In the genomic region with DNA sequence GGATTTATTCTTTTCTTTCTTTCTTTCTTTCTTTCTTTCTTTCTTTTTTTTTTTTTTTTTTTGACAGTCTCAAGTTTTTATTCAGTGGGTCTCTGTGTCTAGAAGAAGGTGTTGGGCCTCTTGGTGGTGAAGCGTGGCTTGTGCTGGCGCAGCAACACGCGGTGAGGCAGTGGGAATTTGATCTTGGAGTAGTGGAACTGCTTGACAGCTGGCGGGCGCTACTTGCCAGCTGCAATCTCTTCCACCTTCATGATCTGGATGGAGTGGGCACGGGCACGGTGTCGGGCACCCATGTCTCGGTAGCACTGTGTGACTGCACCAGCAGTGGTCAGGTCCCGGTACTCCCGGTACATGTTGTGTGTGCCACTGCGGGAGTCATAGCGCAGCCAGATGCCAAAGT, we compare ENCODE assay signal across 4 mouse cellular contexts. TPM values are rescaled to one million over a fixed set of nuclear protein-coding genes. Genes with fewer than 3 reads are reported as not detected.
DNase-seq lines count a peak whose midpoint lies in the region; TF ChIP-seq lines count a peak whose summit lies in the region.
"Not testable (repeated sequence)": the region's sequence is repeated elsewhere in the genome, so short reads cannot be mapped to it uniquely, and the experiment has no call there.

No protein-coding gene starts in this region.

- not testable (repeated sequence) for TF ChIP-seq CTCF in ES-Bruce4 (IDR thresholded peaks at IDR 0.05; ENCODE audit: low read depth, low read length)

- DNase-seq in ZHBTc4 (ENCODE audit: low read depth, low spot score) = peak; percentile 21
- DNase-seq in cerebellum, postnatal 14 days = peak; percentile 23 to 37
- DNase-seq in left cerebral cortex, postnatal 4 days = peak; percentile 54

- H3K27ac ChIP-seq in ES-Bruce4 (ENCODE audit: insufficient read depth, low read length) = not testable (repeated sequence)

- TF ChIP-seq POLR2A in ES-Bruce4 (IDR thresholded peaks at IDR 0.05; ENCODE audit: insufficient read depth, low read length) = not testable (repeated sequence)

- H3K9ac ChIP-seq in ES-Bruce4 (ENCODE audit: low read depth, poor library complexity, severe bottlenecking) = not testable (repeated sequence)

- H3K4me3 ChIP-seq in ES-Bruce4 (ENCODE audit: low read depth, low read length) = peak overlapping the region; percentile 22

- intact Hi-C loops in left cerebral cortex, postnatal 4 days (cut with DNase I) = loop anchor here (5.0 to 10.0 kb wide), 2 partner anchors 81 to 97 kb away; a partner anchor contains a TSS

- H3K4me1 ChIP-seq in ES-Bruce4 (ENCODE audit: control insufficient read depth, insufficient read depth, low read length) = not testable (repeated sequence)

- not testable (repeated sequence) for H3K9me3 ChIP-seq in ES-Bruce4 (replicated peaks; ENCODE audit: control insufficient read depth, insufficient read depth, low read length, poor library complexity, severe bottlenecking)

- not testable (repeated sequence) for H3K36me3 ChIP-seq in ES-Bruce4 (ENCODE audit: control insufficient read depth, insufficient read depth, low read length, poor library complexity, severe bottlenecking)

- not testable (repeated sequence) for H3K27me3 ChIP-seq in ES-Bruce4 (ENCODE audit: control insufficient read depth, insufficient read depth, low read length, poor library complexity, severe bottlenecking)

- TF ChIP-seq EP300 in ES-Bruce4 (IDR thresholded peaks at IDR 0.05; ENCODE audit: insufficient read depth, low read depth, low read length) = not testable (repeated sequence)

RNA-seq across cellular contexts. Expression of a gene that starts 11.6 kb away (rescaled TPM):
- 308 and 323 TPM in 2 replicates for polyA plus RNA-seq in ES-Bruce4 (2011; ENCODE audit: insufficient read depth, insufficient read length, low read depth, missing spikeins)
- total RNA-seq in left cerebral cortex, postnatal 4 days (2021) = 100 to 1,000 TPM; 173 to 183 TPM
